Mouse (Mus musculus): ENCODE results near the gene Dbndd2.

Dbndd2 gene

DNA sequence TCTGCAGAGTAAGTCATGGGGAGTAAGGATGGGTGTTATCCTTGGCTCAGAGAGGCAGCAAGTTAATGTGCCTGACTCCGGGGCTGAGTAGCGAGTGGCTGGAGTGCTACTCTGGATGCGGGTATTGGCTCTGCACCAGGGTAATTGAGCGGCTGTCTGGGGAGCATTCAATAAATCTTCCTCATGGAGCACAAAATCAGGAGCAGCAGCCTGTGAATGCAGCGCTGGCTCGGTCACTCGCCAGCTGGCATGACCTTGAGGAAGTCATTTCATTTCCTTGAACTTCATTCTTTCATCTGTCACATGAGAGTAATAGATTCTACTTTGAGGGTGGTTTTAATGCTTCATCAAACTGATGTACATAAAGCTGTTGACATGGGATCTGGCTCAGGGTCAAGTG, 14.6 kb downstream of the Dbndd2 start:
- no peak for DNase-seq (ENCODE audit: low spot score)

DNA sequence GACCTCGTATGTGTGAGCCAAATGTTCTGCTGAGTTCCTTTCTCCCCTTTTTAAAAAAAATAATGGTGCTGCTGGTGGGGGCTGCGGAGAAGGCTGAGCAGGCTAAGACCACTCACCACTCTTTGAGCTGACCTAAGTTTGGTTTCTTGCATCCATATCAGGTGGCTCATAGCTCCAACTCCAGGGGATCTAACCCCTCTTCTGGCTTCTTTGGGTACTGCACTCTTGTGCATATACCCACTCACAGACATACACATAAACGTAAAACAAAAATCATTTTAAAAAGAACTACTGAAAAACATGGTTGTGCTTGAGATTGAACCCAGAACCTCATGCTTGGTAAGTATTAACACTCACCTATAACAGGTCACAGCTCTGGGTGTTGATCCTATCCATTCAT, 19.0 kb downstream of the Dbndd2 start:
- no peak for DNase-seq (ENCODE audit: low spot score)

DNA sequence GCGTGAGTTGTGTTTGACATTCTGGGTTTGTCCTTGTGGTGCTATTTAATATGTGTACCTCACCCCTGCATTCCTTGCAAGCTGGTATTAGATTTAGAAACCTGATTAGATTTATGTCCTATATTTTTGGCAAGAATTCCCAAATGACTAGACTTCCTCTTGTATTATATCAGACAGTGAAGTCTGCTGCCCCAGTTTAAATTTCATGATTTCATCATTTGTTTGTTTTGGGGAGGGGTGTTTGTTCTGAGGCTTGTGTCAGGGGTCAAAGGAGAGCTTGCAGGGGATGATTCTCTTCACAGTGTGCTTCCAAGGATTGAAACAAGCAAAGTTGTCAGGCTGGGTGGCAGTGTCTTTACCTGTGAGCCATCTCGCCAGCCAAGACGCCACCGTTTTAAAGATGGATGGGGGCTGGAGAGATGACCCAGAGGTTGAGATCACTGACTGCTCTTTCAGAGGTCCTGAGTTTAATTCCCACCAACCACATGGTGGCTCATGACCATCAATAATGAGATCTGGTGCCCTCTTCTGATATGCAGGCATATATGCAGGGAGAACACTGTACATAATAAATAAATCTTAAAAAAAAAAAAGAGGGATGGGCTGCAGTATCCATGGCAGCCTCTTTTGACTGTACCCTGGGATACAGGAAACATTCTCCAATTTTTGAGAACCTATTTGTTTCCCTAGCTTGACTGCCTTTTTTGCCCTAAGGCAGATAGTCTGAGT, 19.9 kb downstream of the Dbndd2 start:
- no peak for DNase-seq (ENCODE audit: low spot score)

DNA sequence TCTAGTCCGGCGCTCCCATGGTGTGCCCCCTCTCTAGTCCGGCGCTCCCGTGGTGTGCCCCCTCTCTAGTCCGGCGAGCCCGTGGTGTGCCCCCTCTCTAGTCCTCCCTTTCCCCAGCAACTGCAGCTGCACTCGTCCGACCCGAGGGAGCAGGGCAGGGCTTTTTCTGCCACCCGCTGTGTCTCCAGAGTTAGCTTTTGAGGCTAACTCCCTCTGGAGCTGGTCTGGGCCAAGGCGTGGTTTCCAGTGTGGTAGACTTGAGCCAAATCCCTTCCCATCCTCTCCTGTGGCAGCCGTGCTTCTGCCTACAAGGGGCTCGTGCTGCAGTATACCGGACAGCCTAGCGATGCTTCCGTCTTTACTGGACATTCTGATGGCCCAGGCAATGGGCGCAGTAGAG, 21.9 kb downstream of the Dbndd2 start:
- no peak for DNase-seq (ENCODE audit: low spot score)

DNA sequence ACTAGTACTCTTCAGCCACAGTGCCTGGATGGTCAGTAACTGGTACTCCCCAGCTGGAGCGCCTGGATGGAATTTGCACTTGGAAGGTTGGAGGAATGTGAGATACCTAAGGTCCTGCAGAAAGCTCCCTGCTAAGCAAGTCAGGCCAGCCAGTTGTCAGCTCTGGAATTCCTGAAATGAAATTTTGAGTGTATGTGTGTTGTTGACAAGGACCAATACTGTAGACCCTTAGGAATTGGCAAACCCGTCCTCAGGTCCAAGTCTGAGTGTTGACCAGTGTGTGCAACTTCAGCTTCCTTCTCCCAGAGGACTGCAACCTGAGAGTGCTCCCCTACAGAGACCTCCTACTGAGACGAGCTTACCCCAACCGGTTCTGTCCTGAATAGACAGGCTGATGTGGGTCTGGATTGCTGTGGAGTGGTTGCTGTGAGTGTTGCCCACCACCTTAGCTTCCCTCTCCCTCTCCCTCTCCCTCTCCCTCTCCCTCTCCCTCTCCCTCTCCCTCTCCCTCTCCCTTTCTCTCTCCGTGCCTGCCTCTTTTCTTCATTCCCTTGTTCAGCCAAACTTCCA, 24.8 kb downstream of the Dbndd2 start:
- DNase-seq (ENCODE audit: low spot score), result no peak

DNA sequence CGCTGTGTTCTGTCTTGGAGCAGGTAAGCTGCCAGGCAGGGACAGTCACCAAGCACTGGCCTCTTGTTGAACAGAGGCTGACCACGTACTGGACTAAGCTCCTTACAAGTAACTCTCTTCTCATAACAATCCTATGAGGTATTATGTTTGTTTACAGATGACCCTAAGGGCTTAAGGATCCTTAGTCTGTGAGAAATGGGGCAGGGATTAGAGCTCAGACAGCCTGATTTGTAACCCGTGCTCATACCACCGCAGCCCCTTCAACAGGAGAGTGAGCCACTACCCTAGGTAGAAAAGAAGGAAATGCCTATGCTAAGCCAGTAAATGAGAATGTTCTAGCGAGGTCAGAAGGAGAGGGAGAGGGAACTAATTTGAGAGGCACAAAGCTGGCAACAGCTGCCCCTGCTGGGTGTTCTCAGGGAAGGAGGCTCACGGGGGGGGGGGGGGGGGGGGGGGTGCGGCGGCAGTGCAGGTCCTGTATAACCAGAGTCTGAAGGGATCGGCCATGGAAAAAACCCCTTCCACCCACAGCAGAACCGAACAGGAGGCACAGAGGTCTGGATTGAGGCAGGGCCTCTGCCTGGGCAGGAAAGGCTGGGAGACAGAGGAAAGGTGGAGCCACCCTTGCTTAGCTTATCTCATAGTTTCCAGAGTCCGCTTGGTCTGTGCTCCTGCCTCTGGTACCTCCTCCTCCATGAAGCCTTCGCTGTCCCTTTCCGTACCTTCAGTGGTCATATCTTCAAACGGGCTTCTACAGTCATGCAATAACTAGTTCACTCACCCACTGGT, 26.4 kb downstream of the Dbndd2 start:
- DNase-seq (ENCODE audit: low spot score), result peak; percentile 20

DNA sequence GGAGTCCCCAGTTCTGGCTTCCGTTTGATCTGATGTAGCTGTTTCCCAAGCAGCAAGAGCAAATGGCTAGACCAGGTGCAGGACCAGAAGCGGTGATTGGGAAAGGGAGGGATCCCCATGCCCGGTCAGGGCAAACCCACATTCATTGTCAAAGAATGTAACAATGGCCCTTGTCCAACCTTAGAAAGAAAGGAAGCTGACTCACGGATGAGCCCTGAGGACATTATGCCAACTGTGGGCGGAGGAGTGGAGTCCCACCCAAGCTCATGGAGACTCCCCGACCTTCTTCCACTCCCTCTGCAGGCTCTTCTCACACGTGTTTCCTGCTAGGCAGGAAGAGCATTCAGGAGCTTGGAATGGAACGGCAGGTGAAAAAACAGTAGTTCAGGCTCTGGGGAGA, 27.5 kb downstream of the Dbndd2 start:
- DNase-seq (ENCODE audit: low spot score), result no peak

DNA sequence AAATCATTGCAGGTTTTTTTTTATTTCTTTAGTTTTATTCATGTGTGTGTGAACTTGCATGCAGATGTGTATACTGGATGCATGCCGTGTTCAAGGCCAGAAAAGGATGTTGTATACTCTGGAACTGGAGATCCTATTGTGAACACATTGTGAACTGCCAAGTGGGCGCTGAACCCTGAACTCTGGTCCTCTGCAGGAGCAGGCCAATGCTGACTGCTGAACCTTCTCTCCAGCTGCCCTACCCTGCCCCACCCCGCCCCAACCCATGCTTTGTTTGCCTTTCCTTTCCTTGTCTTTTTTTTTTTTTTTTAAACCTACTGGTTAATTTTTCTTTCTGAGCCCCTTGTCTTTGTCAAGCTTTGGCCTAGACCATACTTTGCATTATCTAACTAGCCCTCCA, 29.0 kb downstream of the Dbndd2 start:
- DNase-seq (ENCODE audit: low spot score), result no peak

DNA sequence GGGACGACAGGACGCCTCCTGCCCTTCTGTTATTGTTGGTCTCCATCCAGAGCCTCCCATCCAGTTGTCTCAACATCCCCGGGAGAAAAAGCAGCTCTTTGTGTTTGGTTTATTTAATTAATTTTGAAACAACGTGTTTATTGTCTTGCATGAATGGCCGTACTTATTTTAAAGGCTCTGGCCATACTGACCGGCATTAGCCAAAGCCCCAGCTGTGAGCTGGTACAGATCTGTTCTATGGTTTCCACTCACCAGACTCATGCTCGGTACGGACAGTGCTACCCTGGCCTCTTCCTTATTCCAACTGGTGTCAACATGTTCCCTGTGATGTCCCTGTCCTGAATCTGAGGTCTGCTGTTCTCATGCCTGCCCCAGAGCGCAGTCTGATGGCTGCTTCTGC, 30.0 kb downstream of the Dbndd2 start:
- DNase-seq (ENCODE audit: low spot score), result no peak

DNA sequence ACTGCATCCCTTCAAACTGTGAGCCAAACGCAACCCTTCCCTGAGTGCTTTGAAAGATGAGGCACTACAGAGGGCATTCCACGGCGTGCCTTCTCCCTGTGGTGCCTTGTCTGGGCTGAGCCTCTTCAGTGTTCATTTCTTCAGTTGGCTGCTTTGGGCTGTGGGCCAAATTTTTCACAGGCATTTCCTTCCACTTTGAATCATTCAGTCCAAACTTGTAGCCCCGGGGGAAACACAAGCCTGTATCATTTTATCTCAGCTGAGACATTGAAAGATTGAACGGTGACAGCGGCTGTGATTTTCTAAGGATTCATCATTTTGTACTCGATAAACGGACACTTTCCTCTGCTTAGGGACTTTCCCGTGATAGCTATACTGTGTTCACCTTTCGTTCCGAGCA, 30.7 kb downstream of the Dbndd2 start:
- DNase-seq (ENCODE audit: low spot score), result no peak

DNA sequence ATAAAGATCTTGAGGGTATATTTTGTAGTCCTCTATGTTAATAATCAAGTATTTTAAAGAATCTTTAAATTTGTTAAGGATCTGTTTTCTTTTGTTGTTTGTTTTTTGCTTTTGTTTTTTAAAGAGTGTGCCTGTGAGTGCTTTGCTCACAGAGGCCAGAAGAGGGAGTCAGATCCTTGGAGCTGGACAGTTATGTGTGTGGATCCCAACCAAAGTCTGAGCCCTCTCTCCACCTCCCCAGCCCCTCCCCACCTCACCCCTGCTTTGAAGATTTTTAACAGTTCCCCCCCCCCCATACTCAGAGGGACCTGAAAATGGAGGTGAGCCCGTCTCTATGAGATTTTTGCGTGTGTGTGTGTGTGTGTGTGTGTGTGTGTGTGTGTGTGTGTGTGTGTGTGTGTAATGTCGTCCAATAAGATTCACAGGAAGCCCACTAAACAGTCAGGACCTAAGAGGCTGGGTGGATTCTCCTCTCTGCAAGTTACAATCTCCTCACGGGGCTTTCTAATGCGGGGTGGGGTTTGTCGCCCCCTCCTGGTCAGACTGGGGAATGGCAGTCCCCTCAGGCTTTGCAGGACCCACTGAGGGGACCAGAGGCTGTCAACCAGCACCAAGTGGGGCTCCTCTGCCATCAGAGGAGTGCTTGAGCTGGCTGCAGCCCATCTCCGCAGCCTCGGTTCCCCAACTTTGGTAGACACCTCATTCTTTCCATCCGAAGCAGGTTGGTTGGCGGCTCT, 31.7 kb downstream of the Dbndd2 start:
- peak; percentile 41 for DNase-seq (ENCODE audit: low spot score)

DNA sequence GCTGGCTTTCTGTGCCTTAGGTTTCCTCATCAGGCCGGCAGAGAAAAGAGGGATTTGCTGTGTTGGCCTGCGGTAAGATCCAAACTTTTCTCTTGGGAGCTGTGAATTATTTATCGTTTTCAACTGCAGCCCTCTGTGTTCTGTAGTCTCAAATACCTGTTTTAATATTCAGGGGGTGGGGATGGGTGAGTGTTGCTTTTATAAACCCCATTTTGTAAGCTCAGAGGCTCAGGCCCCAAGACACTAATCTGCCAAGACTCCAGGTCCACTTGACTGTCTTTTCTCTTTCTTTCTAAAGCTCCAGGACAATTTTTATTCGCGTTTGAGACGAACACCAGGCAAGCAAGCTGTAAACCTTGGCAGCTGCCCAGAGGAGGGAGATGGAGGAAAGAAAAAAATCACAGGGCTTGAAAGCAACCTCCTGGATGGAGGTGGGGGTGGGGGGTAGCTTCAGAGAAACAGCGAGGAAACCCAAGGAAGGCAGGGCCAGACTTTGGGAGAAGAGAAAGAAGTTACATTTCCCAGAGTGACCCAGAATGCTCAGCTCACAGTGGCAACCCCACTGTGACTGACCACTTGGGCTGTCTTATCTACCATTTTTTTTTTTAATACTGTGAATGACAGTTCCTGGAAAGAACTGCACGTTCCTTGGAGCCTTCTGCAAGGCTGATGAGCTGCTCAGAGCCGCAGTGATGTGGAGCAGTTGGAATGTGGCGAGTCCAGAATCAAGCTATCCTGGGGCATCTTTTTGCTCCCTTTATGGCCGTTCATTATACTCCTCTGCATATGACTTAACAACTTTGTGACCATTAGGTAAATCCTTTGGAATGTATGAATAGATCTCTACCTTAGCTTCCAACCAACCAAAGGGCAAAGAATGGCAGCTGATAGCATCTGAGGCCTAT, 32.6 kb downstream of the Dbndd2 start:
- no peak for DNase-seq (ENCODE audit: low spot score)

DNA sequence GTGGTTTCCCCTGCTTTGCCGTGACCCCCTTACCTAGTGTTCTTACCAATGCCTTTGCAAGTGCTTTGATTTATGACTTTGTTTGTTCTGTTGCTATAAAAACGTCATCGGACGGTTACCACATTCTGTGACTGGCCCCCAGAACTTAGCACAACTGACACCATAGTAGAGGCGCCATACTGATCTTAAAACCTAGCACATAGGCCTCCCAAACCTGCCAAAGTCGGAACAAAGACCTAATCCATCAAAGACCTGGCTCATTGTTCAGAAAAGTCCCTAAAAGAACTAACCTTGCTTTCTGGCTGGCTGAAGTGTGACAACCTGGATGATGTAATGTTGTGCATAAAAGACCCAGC, 33.2 kb downstream of the Dbndd2 start:
- no peak for DNase-seq (ENCODE audit: low spot score)

DNA sequence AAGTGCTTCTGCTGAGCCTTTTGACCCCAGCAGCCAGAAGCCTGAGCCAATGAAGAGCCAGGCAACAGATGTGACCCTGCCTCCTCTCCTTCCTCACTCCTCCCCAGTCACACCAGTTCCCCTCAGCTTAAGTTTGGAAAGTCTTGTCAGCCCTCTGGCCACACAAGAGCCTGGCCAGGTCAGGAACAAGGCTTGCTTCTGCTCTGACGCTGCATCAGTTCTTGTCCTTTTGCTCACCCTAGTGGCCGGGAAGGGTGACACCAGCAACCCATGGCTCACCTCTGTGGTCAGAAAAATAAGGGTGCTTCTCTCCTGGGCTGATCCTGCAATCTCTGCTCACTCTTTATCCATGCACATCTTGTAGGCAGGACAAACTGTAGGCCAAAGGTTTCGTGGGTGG, 34.9 kb downstream of the Dbndd2 start:
- no peak for DNase-seq (ENCODE audit: low spot score)

DNA sequence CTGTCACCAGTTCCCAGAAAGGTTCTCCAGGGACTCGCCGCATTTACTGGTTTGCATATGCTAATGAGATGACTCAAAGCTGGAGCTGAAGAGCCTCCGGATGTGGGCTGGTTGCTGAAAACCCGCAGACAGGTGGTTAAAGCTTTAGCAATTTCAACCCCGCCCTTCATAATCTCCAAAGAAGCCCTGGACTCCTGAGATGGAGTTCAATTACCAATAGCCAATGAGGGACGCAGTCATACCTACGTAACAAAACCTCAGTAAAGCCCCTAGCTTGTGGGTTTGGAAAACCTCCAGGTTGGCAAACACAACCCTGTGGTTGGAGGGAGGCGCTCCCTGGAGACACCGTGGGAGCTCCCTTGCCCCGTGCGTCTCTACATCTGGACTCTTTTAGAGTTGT, 35.9 kb downstream of the Dbndd2 start:
- DNase-seq (ENCODE audit: low spot score), result no peak

DNA sequence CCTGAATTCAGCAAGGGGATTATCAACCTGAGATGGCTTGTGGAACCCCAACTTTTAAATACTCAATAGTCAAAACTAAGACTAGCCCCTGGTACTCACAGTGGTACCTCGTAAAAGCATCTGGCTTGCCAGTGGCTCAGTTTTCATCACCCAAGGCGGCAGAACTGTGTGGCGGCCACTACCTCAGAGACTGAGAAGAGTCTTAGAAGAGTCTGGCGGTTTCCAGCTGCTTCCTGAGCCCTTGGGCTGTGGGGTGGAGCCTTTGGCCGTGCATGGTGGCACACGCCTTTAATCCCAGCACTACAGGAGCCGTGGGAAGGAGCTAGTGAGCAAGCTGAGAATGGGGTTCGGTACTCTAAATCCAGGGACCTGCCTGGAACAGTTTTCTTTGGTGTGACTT, 36.4 kb downstream of the Dbndd2 start:
- no peak for DNase-seq (ENCODE audit: low spot score)

DNA sequence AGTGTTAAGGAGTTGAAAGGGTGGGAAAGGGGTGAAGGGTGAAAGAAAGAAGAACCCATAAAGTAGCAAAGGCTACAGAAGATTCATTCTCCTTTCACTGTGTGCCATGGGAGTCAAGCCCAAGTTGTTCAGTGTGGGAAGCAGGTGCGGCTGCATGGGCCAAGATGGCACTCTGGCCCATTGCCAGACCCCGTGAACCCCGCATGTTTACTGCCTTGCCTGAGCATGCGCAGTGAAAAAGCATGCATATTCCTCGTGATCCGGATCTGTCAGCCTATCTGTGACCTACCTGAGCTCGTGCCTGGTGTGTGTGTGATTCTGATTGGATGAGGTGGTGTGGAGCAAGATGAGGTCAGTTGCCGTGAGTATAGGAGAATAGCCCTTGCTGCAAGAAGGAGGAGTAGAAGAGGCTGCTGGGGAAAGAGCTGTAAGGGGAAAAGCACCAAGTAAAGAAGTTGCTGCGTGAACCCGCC, 37.4 kb downstream of the Dbndd2 start:
- DNase-seq (ENCODE audit: low spot score), result no peak

DNA sequence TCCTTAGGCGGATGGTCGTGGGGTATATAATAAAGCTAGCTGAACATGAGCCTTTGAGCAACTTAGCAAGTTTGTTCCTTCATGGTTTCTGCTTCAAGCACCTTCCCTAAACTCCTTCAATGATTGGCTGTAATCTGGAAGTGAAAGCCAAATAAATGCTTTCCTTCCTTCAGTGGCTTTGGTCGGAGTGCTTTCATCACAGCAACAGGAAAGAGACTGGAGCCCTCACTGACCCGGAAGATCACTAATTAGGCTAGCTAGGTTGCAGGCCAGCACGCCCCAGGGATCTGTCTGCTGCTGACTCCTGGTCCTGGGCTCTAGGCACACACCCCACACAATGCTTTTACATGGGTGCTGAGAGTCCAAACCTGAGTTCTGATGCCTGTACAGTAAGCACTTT, 42.7 kb downstream of the Dbndd2 start:
- DNase-seq (ENCODE audit: low spot score), result no peak

DNA sequence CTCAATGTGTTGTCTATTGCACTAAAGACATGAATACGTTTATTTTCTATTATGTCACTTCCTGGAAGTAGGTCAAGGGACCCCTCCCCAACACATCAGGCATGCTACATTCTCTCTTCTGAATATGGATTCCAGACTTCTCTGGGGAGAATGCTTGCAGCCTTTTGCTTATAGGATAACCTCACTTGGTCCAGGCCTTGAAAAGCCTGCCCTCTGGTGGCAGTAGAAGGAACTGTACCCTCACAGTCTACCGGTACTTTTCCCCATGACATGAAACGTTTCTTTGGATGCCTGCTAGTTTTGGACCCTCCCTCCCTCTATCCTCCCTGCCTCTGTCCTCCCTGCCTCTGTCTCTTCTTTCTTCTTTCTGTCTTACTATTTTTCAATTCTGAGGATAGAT, 45.3 kb downstream of the Dbndd2 start:
- peak; percentile 53 for DNase-seq (ENCODE audit: low spot score)

DNA sequence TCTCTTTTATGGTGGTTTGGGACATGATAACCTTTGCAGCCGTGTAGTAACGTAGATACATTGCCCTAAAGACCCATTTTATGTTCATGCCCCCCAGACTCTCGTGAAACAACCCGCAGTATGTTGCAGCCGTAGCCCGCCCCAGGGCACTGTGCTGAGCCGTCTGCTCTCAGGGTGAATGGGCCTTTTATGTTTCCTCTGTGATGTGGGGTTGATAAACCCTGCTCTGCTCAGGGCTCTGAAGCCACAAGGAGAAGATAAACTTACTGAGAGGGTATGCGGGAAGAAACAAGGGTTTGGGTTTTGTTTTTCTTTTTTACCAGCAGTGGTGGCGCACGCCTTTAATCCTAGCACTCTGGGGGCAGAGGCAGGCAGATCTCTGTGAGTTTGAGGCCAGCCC, 48.4 kb downstream of the Dbndd2 start:
- no peak for DNase-seq (ENCODE audit: low spot score)

DNA sequence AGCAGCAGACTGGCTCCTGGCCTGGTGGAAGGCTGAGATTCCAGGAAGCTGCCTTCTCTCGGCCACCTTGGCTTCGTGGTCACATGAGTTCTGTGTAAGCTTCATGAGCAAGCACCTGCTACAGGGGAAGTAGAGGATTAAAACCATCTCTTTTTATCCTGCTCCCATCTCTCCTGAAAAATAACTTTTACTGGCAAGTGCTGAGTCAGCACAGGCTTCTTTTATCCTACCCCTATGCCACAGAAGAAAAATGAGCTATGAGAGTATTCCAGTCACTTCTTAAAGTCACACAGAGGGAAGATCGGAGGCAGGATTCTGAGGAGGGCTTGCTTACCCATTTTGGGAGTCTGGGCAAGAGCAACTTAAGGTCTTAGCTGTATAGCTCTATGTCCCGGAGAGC, 51.1 kb downstream of the Dbndd2 start:
- DNase-seq (ENCODE audit: low spot score), result no peak
